Mouse (Mus musculus) limb, embryonic 10.5 days (tissue): ENCODE measurements around the gene Ank2. TPM values are rescaled to one million over a fixed set of nuclear protein-coding genes. Genes with fewer than 3 reads are reported as not detected.

Experiments used
- DNase-seq: peaks from one replicate; pipeline ENCODE4 v3.0.0-alpha.2; 2017; ENCODE audit warnings: low spot score
- H3K27ac ChIP-seq: fragments of 300-500 bp; sonication (generic); 2 replicates; pipeline ENCODE4 v1.5.1; 2016; ENCODE audit warnings: mild to moderate bottlenecking
- H3K27me3 ChIP-seq: fragments of 300-500 bp; sonication (generic); 2 replicates; pipeline ENCODE4 v1.6.1; 2016; ENCODE audit warnings: low read depth, mild to moderate bottlenecking; ENCODE audit not compliant: poor library complexity, severe bottlenecking
- H3K36me3 ChIP-seq: fragments of 300-500 bp; sonication (generic); 2 replicates; pipeline ENCODE4 v1.6.1; 2016; ENCODE audit warnings: mild to moderate bottlenecking, moderate library complexity
- H3K4me1 ChIP-seq: fragments of 300-500 bp; sonication (generic); 2 replicates; pipeline ENCODE4 v1.6.1; 2016
- H3K4me3 ChIP-seq: fragments of 300-500 bp; sonication (generic); 2 replicates; pipeline ENCODE4 v1.5.1; 2016; ENCODE audit warnings: mild to moderate bottlenecking, moderate library complexity
- H3K9me3 ChIP-seq: fragments of 300-500 bp; sonication (generic); replicated peaks from 2 replicates; pipeline ENCODE4 v1.6.1; 2016; ENCODE audit warnings: mild to moderate bottlenecking
- WGBS: fragments of 180-500 bp; shearing (Covaris S2); methylation state at CpG from one replicate; pipeline ENCODE4 v1.1.7; 2016; 5-methylcytosine and 5-hydroxymethylcytosine counted together
- polyA plus RNA-seq: library from polyadenylated mRNA; unstranded; fragments of >200 nt; fragmentation: Nextera tagmentation; extraction: Ambion mirVana; gene quantifications from 2 replicates; pipeline ENCODE4 v1.2.1, GENCODE M21; 2016

Gene Ank2
- polyA plus RNA-seq, 1 experiment from 2014 or later: 15.3 TPM

- no peak overlapping the region for H3K27ac ChIP-seq
- 90% methylated on average over 4 of the region's 4 CpGs for WGBS
- no peak for DNase-seq
- no peaks in the 10 kb centered on the region for H3K27me3 ChIP-seq
- no peak overlapping the region for H3K4me3 ChIP-seq
- H3K36me3 ChIP-seq: no peaks in the 10 kb centered on the region
- H3K9me3 ChIP-seq: no peaks in the 10 kb centered on the region
- no peaks in the 10 kb centered on the region for H3K4me1 ChIP-seq
These were observed 439.5 kb downstream of the Ank2 start for GRCm38 (mm10) chr3:127059671-127060070.

- Histone ChIP-seq H3K4me1 (0 out of 2 replicates have a peak, but pooled peaks cover 5% of the 10 kb centered on the region), H3K27ac (no peak overlapping the region), H3K4me3 (no peak overlapping the region), H3K9me3 (no peaks in the 10 kb centered on the region), H3K27me3 (no peaks in the 10 kb centered on the region), H3K36me3 (no peaks in the 10 kb centered on the region)
- 87% methylated on average over 7 of the region's 7 CpGs for WGBS
- no peak for DNase-seq
These were observed 457.9 kb downstream of the Ank2 start for GRCm38 (mm10) chr3:127041288-127041687.

- 70% methylated on average over 7 of the region's 7 CpGs for WGBS
- H3K4me3 ChIP-seq: no peak overlapping the region
- no peak for DNase-seq
- H3K4me1 ChIP-seq: 0 out of 2 replicates have a peak, but pooled peaks cover 5% of the 10 kb centered on the region
- no peaks in the 10 kb centered on the region for H3K9me3 ChIP-seq
- H3K27me3 ChIP-seq: peaks cover 5% of the 10 kb centered on the region; the same call in 1 of the 2 replicates
- no peaks in the 10 kb centered on the region for H3K36me3 ChIP-seq
- H3K27ac ChIP-seq: no peak overlapping the region
These were observed 460.6 kb downstream of the Ank2 start for GRCm38 (mm10) chr3:127038570-127038969.

- Histone ChIP-seq H3K27ac (no peak overlapping the region), H3K27me3 (peaks cover 13% of the 10 kb centered on the region; the same call in 1 of the 2 replicates), H3K36me3 (no peaks in the 10 kb centered on the region), H3K4me1 (peaks cover 7% of the 10 kb centered on the region; the same call in 1 of the 2 replicates), H3K9me3 (no peaks in the 10 kb centered on the region), H3K4me3 (no peak overlapping the region)
- DNase-seq: no peak
- WGBS: 75% methylated on average over 5 of the region's 5 CpGs
These were observed 463.0 kb downstream of the Ank2 start for GRCm38 (mm10) chr3:127036118-127036517.

GRCm38 (mm10) chr3:127035540-127035939, 463.6 kb downstream of the Ank2 start:
- Histone ChIP-seq H3K9me3 (no peaks in the 10 kb centered on the region), H3K4me3 (no peak overlapping the region), H3K27me3 (peaks cover 13% of the 10 kb centered on the region; the same call in 1 of the 2 replicates), H3K27ac (no peak overlapping the region), H3K36me3 (no peaks in the 10 kb centered on the region), H3K4me1 (peaks cover 9% of the 10 kb centered on the region; the same call in 1 of the 2 replicates)
- no peak for DNase-seq
- WGBS: 91% methylated on average over 12 of the region's 12 CpGs

GRCm38 (mm10) chr3:127034983-127035382, 464.2 kb downstream of the Ank2 start:
- Histone ChIP-seq H3K4me1 (peaks cover 9% of the 10 kb centered on the region; the same call in 1 of the 2 replicates), H3K4me3 (no peak overlapping the region), H3K9me3 (no peaks in the 10 kb centered on the region), H3K36me3 (no peaks in the 10 kb centered on the region), H3K27ac (no peak overlapping the region), H3K27me3 (peaks cover 13% of the 10 kb centered on the region; the same call in 1 of the 2 replicates)
- no peak for DNase-seq
- WGBS: 90% methylated on average over 3 of the region's 3 CpGs

- Histone ChIP-seq H3K27me3 (peaks cover 8% of the 10 kb centered on the region; the same call in 1 of the 2 replicates), H3K36me3 (no peaks in the 10 kb centered on the region), H3K4me3 (no peak overlapping the region), H3K4me1 (peaks cover 5% of the 10 kb centered on the region; the same call in 1 of the 2 replicates), H3K27ac (no peak overlapping the region), H3K9me3 (no peaks in the 10 kb centered on the region)
- 93% methylated on average over 4 of the region's 4 CpGs for WGBS
- DNase-seq: no peak
These were observed 475.2 kb downstream of the Ank2 start for GRCm38 (mm10) chr3:127023992-127024391.

GRCm38 (mm10) chr3:127020167-127020566, 479.0 kb downstream of the Ank2 start:
- H3K27ac ChIP-seq: no peak overlapping the region
- H3K36me3 ChIP-seq: no peaks in the 10 kb centered on the region
- H3K4me1 ChIP-seq: peaks cover 7% of the 10 kb centered on the region; the same call in 1 of the 2 replicates
- no peak overlapping the region for H3K4me3 ChIP-seq
- 77% methylated on average over 1 of the region's 1 CpGs for WGBS
- no peak for DNase-seq
- no peaks in the 10 kb centered on the region for H3K9me3 ChIP-seq
- no peaks in the 10 kb centered on the region for H3K27me3 ChIP-seq

GRCm38 (mm10) chr3:127019728-127020127, 479.4 kb downstream of the Ank2 start:
- Histone ChIP-seq H3K36me3 (no peaks in the 10 kb centered on the region), H3K27ac (peak overlapping the region; percentile 50; the same call in 1 of the 2 replicates)
- no peak for DNase-seq

GRCm38 (mm10) chr3:127019109-127019508, 480.0 kb downstream of the Ank2 start:
- peaks cover 7% of the 10 kb centered on the region; the same call in 1 of the 2 replicates for H3K4me1 ChIP-seq
- H3K27ac ChIP-seq: peak overlapping the region; percentile 50; the same call in 1 of the 2 replicates
- no peak for DNase-seq
- no peaks in the 10 kb centered on the region for H3K27me3 ChIP-seq
- H3K4me3 ChIP-seq: no peak overlapping the region
- no peaks in the 10 kb centered on the region for H3K9me3 ChIP-seq
- H3K36me3 ChIP-seq: no peaks in the 10 kb centered on the region
- WGBS: 57% methylated on average over 6 of the region's 6 CpGs

More at GRCm38 (mm10) chr3:127019728-127020127, 479.4 kb downstream of the Ank2 start:
- no peaks in the 10 kb centered on the region for H3K9me3 ChIP-seq
- H3K27me3 ChIP-seq: no peaks in the 10 kb centered on the region
- H3K4me1 ChIP-seq: peaks cover 7% of the 10 kb centered on the region; the same call in 1 of the 2 replicates
- 88% methylated on average over 3 of the region's 3 CpGs for WGBS
- H3K4me3 ChIP-seq: no peak overlapping the region

- H3K36me3 ChIP-seq: no peaks in the 10 kb centered on the region
- no peaks in the 10 kb centered on the region for H3K9me3 ChIP-seq
- H3K4me3 ChIP-seq: no peak overlapping the region
- DNase-seq: no peak
- no peak overlapping the region for H3K27ac ChIP-seq
- peaks cover 7% of the 10 kb centered on the region; the same call in 1 of the 2 replicates for H3K4me1 ChIP-seq
- 88% methylated on average over 3 of the region's 3 CpGs for WGBS
- no peaks in the 10 kb centered on the region for H3K27me3 ChIP-seq
These were observed 481.6 kb downstream of the Ank2 start for GRCm38 (mm10) chr3:127017523-127017922.

GRCm38 (mm10) chr3:127015596-127015995, 483.6 kb downstream of the Ank2 start:
- Histone ChIP-seq H3K4me1 (peaks cover 7% of the 10 kb centered on the region; the same call in 1 of the 2 replicates), H3K27me3 (no peaks in the 10 kb centered on the region), H3K9me3 (no peaks in the 10 kb centered on the region), H3K36me3 (no peaks in the 10 kb centered on the region), H3K4me3 (no peak overlapping the region), H3K27ac (no peak overlapping the region)
- DNase-seq: no peak
- WGBS: 93% methylated on average over 6 of the region's 6 CpGs

GRCm38 (mm10) chr3:127015175-127015574, 484.0 kb downstream of the Ank2 start:
- no peak for DNase-seq
- Histone ChIP-seq H3K36me3 (no peaks in the 10 kb centered on the region), H3K27ac (no peak overlapping the region), H3K9me3 (no peaks in the 10 kb centered on the region), H3K27me3 (no peaks in the 10 kb centered on the region), H3K4me1 (peaks cover 7% of the 10 kb centered on the region; the same call in 1 of the 2 replicates), H3K4me3 (no peak overlapping the region)
- WGBS: 81% methylated on average over 6 of the region's 6 CpGs
